Mouse (Mus musculus): ENCODE results near the gene Clic6. TPM values are rescaled to one million over a fixed set of nuclear protein-coding genes. Genes with fewer than 3 reads are reported as not detected.

Clic6 gene
- polyA plus RNA-seq, 1 experiment from 2014 or later, result 1.7 TPM

DNA sequence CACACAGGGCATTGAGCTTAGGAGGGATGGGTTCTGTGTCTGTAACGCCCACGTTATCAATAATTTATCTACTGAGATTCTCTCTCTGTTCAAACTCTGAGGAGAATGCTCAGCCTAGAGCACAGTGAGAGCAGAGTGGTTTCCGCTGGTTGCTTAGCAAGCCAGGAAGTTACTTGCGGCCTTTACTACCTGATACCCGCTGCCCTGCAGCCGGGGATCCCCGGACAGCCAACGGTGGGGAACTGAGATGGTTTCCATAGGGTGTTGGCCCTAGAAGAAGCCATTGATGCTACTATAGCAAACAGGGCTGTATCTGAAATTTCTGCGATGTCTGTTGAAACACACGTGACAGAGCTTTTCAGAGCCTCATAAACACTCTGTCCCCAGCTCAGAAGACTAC is 90.3 kb downstream of the Clic6 start:
- H3K9ac ChIP-seq, result no peak overlapping the region
- WGBS (ENCODE audit: insufficient replicate concordance), result 58% methylated on average over 10 of the region's 10 CpGs
- H3K4me3 ChIP-seq, result no peak overlapping the region
- H3K4me2 ChIP-seq, result no peak overlapping the region
- no peaks in the 10 kb centered on the region; the same call in none of the 2 replicates for H3K27me3 ChIP-seq (replicated peaks)
- peaks cover 6% of the 10 kb centered on the region; the same call in 1 of the 2 replicates for H3K9me3 ChIP-seq (replicated peaks)
- no peaks in the 10 kb centered on the region for H3K4me1 ChIP-seq
- H3K27ac ChIP-seq, result no peak overlapping the region
- H3K36me3 ChIP-seq, result no peaks in the 10 kb centered on the region
- ATAC-seq, result no peak

DNA sequence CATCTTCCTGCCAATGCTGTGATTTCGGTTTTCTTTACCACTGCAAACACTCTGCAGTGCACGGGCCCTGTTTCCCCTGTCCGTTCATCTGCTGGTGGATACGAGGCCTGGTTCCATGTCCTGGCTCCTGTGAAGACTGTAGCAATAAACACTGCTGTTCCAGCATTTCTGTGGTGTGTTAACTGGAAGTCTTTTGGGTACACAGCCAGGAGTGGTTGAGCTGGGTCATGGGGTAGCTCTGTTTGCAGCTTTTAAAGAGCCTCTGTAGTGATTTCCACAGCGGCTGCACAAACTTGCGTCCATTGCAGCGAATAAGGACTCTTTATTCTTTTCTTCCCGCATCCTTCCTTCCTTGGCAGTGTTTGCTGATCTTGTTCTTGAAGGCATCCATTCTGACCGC is 91.8 kb downstream of the Clic6 start:
- Histone ChIP-seq H3K4me1 (no peaks in the 10 kb centered on the region), H3K9ac (no peak overlapping the region), H3K36me3 (no peaks in the 10 kb centered on the region), H3K27me3 (replicated peaks) (no peaks in the 10 kb centered on the region; the same call in none of the 2 replicates), H3K4me3 (no peak overlapping the region), H3K4me2 (no peak overlapping the region), H3K9me3 (replicated peaks) (no peaks in the 10 kb centered on the region), H3K27ac (no peak overlapping the region)
- no peak for ATAC-seq
- 75% methylated on average over 9 of the region's 9 CpGs for WGBS (ENCODE audit: insufficient replicate concordance)

DNA sequence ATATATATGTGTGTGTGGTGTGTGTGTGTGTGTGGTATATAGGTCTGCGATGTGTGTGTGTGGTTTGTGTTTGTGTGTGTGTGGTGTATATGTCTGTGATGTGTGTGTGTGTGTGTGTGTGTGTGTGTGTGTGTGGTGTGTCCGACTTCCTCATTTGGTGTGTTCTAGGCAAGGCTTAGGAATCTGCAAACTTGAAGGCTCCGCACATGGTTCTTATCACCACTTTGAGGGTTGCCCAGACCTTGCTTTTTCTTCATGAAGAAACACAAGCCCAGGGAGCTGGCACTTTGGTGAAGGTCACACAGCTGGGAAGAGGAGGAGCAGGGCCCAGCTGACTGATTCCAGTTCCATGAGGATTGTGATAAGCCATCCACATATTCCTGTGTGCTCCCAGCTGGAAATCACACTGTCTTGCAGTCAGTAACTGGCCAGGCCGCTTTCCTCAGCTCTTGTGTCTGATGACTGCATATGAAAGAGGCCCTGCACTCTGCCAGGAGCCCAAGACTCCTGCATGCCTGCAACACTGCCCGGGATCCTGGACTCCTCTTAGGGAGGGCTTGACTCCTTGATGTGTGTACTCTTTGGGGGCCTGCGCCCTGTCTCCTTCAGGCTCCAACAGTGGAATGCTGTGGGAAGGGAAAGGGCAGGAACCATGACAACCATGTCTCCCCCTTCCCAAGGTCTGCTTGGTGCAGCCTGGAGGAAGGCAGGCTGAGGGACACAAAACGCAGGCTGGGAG is 93.5 kb downstream of the Clic6 start:
- H3K4me2 ChIP-seq, result no peak overlapping the region
- H3K9me3 ChIP-seq (replicated peaks), result no peaks in the 10 kb centered on the region
- no peak for ATAC-seq
- H3K4me1 ChIP-seq, result no peaks in the 10 kb centered on the region
- H3K36me3 ChIP-seq, result no peaks in the 10 kb centered on the region
- H3K27ac ChIP-seq, result no peak overlapping the region
- H3K27me3 ChIP-seq (replicated peaks), result no peaks in the 10 kb centered on the region; the same call in none of the 2 replicates
- no peak overlapping the region for H3K9ac ChIP-seq
- H3K4me3 ChIP-seq, result no peak overlapping the region
- 65% methylated on average over 7 of the region's 7 CpGs for WGBS (ENCODE audit: insufficient replicate concordance)

DNA sequence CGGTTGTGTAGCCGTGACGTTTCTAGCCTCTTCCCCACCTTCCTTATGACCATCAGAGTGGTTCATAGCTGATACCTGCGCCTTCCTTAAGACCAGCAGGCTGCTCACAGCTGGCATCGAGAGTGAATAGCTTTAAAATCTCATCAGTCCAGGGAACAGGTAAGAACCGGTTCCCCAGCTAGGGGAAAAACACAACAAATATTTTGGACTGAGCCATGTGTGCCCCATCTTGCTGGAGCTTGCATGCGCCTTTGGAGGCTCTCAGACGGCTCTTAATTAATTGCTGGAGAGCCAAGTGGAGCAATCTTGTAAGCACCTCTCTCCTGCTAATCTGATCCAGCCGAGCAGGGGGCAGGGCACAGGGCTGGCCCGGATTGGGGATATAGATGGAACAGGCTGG is 95.4 kb downstream of the Clic6 start:
- Histone ChIP-seq H3K4me3 (no peak overlapping the region), H3K9ac (no peak overlapping the region), H3K4me1 (no peaks in the 10 kb centered on the region), H3K27ac (no peak overlapping the region), H3K27me3 (replicated peaks) (no peaks in the 10 kb centered on the region; the same call in none of the 2 replicates), H3K36me3 (no peaks in the 10 kb centered on the region), H3K9me3 (replicated peaks) (no peaks in the 10 kb centered on the region), H3K4me2 (no peak overlapping the region)
- ATAC-seq, result no peak
- 64% methylated on average over 10 of the region's 10 CpGs for WGBS (ENCODE audit: insufficient replicate concordance)

DNA sequence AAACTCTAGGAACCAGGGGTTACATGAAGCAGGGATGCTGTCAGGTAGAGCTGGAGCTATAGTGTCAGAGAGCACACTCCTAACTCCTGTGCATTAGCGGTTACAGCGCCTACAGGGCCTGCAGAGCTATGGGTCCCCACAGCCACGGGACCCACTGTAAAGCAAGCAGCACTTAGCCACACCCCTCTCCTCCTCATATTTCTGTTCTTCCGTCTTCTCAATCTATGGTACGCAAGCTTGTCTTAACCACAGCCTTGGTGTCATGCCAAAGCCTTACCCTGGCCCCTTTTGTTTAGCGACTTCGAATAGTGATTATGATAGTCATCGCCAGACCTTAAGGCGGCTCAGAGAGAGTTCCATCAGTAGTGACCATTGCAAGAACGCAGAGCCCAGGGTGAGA is 96.2 kb downstream of the Clic6 start:
- no peak overlapping the region for H3K4me3 ChIP-seq
- no peak overlapping the region for H3K4me2 ChIP-seq
- H3K27me3 ChIP-seq (replicated peaks), result no peaks in the 10 kb centered on the region; the same call in none of the 2 replicates
- no peaks in the 10 kb centered on the region for H3K4me1 ChIP-seq
- H3K27ac ChIP-seq, result no peak overlapping the region
- H3K9me3 ChIP-seq (replicated peaks), result no peaks in the 10 kb centered on the region
- WGBS (ENCODE audit: insufficient replicate concordance), result 74% methylated on average over 10 of the region's 10 CpGs
- H3K36me3 ChIP-seq, result no peaks in the 10 kb centered on the region
- no peak for ATAC-seq
- no peak overlapping the region for H3K9ac ChIP-seq

DNA sequence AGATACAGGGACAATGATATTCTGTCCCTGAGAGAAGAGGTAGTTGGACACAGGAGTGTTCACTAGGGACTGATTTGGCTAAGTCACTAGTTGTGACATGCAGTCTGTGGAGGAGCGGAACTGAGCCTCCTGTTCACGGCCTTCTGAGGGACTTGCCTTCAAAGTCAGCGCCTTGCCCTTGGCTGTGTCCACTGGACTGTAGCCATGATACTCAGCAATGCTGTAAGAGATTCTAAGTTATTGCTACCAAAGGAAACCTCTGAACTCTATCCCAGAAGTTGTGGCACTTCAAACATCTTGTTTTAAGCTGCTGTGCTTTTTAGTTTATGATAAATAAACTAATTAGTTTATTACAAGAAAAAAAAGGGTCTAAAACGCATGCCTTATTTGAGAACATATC is 102.3 kb downstream of the Clic6 start:
- no peak for ATAC-seq
- Histone ChIP-seq H3K4me3 (no peak overlapping the region), H3K4me2 (no peak overlapping the region), H3K27ac (no peak overlapping the region), H3K27me3 (replicated peaks) (no peaks in the 10 kb centered on the region), H3K4me1 (no peaks in the 10 kb centered on the region), H3K9ac (no peak overlapping the region), H3K9me3 (replicated peaks) (no peaks in the 10 kb centered on the region), H3K36me3 (no peaks in the 10 kb centered on the region)
- 76% methylated on average over 4 of the region's 4 CpGs for WGBS (ENCODE audit: insufficient replicate concordance)

Other genes starting within 250 kb of the Clic6 start
- gene Kcne2, start 193.3 kb upstream of the Clic6 start, polyA plus RNA-seq (2016; fragmentation: Nextera tagmentation; extraction: Ambion mirVana), result 0.13 TPM in 1 of 2 replicates, not detected in the other
- 76.4 and 76.8 TPM in 2 replicates for gene Smim11, start 184.4 kb upstream of the Clic6 start, polyA plus RNA-seq (2016; fragmentation: Nextera tagmentation; extraction: Ambion mirVana)
- not detected in 2 replicates for gene Fam243, start 164.3 kb upstream of the Clic6 start, polyA plus RNA-seq (2016; fragmentation: Nextera tagmentation; extraction: Ambion mirVana)
- 0.41 TPM in 1 of 2 replicates, not detected in the other for gene Kcne1, start 126.3 kb upstream of the Clic6 start, polyA plus RNA-seq (2016; fragmentation: Nextera tagmentation; extraction: Ambion mirVana)
- 14.3 and 15.9 TPM in 2 replicates for gene Rcan1, start 14.9 kb upstream of the Clic6 start, polyA plus RNA-seq (2016; fragmentation: Nextera tagmentation; extraction: Ambion mirVana)